Mouse (Mus musculus): Measurements from ENCODE around the gene Zhx3. TPM values are rescaled to one million over a fixed set of nuclear protein-coding genes. Genes with fewer than 3 reads are reported as not detected.
A peak's percentile ranks its signal among the peaks of the same experiment; 100 is the strongest.

Zhx3 gene
- total and polyA plus RNA-seq, 2 experiments = 12.3 to 33.5 TPM

DNA sequence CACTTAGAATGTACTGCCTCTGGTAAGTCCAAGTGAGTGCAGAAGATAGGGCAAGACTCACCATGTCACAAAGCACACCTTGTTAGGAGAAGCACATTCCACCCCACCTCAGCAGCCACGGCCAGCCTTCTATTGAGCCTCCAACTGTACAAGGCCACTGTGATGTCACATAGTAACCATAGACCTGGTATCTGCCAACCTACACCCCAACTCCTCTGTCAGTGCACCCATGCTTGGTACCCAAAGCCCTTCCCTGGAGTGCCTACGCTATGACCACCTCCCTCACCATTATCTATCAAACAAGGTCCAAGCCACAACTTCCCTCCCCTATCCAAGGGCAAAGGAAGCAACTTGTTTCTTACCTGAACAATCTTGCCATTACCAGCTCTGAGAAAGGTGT lies 103.8 kb downstream of the Zhx3 start:
- no peak for DNase-seq (ENCODE audit: extremely low read depth, low read depth, low spot score)
- Histone ChIP-seq H3K27ac (replicated peaks; ENCODE audit: insufficient read depth, low read depth, low read length) (no peak overlapping the region), H3K9ac (ENCODE audit: low read depth, low read length) (no peak overlapping the region), H3K36me3 (ENCODE audit: control insufficient read depth, insufficient read depth, low read length) (peaks cover 17% of the 10 kb centered on the region; the same call in 1 of the 2 replicates), H3K79me2 (ENCODE audit: control insufficient read depth, insufficient read depth, low read length) (no peaks in the 10 kb centered on the region), H3K4me1 (ENCODE audit: control insufficient read depth, insufficient read depth, low read length) (0 out of 2 replicates have a peak, but pooled peaks cover 3% of the 10 kb centered on the region), H3K27me3 (ENCODE audit: control insufficient read depth, insufficient read depth, low read length) (no peaks in the 10 kb centered on the region), H3K4me3 (ENCODE audit: insufficient read depth, low read depth, low read length) (no peak overlapping the region)
- 93% methylated on average over 2 of the region's 2 CpGs for WGBS
- no peak for TF ChIP-seq POLR2A (IDR thresholded peaks at IDR 0.05; ENCODE audit: extremely low read depth, insufficient read depth, low read length)
- no peak for TF ChIP-seq CTCF (IDR thresholded peaks at IDR 0.05; ENCODE audit: low read depth, low read length)

DNA sequence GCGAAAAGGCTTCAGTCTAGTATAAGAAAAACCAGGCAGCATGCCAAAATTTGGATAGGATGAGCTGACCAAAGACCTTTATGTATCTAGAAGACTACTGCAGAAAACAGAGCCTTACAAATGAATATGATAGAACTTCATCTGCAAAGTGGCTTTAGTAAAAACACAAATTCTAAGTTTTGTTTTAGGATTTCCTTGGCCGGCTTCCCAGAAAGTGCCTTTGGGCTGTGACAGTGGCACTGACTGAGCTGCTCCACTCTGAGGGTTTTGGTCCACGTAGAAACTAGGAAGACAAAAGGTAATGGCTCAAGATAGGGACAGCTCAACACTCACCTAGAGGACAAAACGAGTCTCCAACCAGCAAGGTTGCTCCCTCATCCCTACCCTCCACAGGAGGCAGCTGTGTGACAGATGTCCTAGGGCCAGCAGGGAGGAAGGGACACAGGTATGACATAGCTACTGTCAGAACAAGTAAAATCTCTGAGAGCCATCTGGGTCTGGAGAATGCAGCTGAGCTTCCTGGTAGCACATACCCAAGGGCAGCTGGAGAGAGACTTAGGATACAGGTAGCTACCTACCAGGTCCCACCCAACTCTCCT lies 104.6 kb downstream of the Zhx3 start:
- H3K27ac ChIP-seq (replicated peaks; ENCODE audit: insufficient read depth, low read depth, low read length) = no peak overlapping the region
- H3K4me3 ChIP-seq (ENCODE audit: insufficient read depth, low read depth, low read length) = no peak overlapping the region
- WGBS = 74% methylated on average over 4 of the region's 4 CpGs
- peaks cover 17% of the 10 kb centered on the region; the same call in 1 of the 2 replicates for H3K36me3 ChIP-seq (ENCODE audit: control insufficient read depth, insufficient read depth, low read length)
- no peaks in the 10 kb centered on the region for H3K27me3 ChIP-seq (ENCODE audit: control insufficient read depth, insufficient read depth, low read length)
- no peak overlapping the region for H3K9ac ChIP-seq (ENCODE audit: low read depth, low read length)
- DNase-seq (ENCODE audit: extremely low read depth, low read depth, low spot score) = no peak
- TF ChIP-seq POLR2A (IDR thresholded peaks at IDR 0.05; ENCODE audit: extremely low read depth, insufficient read depth, low read length) (no peak), CTCF (IDR thresholded peaks at IDR 0.05; ENCODE audit: low read depth, low read length) (no peak)
- H3K4me1 ChIP-seq (ENCODE audit: control insufficient read depth, insufficient read depth, low read length) = 0 out of 2 replicates have a peak, but pooled peaks cover 3% of the 10 kb centered on the region
- H3K79me2 ChIP-seq (ENCODE audit: control insufficient read depth, insufficient read depth, low read length) = no peaks in the 10 kb centered on the region

DNA sequence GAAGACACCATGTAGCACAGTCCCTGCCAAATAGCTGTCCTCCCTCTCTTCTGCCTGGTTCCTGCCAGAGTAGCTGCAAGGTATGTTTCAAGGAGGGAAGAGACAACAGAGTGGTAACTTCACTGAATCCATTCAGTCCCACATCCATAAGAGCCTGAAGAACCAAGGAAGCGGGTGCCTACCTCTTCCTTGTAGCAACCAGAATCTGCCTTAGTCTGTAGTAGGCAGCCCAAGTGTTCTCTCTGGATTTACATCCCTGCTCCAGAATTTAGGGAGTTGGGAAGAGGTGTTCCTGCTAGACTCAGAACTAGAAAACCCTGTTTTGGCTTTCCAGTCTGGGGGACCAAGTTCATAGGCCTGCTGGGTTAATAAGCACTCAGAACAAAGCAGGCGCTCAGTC lies 105.6 kb downstream of the Zhx3 start:
- no peaks in the 10 kb centered on the region for H3K79me2 ChIP-seq (ENCODE audit: control insufficient read depth, insufficient read depth, low read length)
- TF ChIP-seq POLR2A (IDR thresholded peaks at IDR 0.05; ENCODE audit: extremely low read depth, insufficient read depth, low read length) (no peak), CTCF (IDR thresholded peaks at IDR 0.05; ENCODE audit: low read depth, low read length) (no peak)
- H3K4me1 ChIP-seq (ENCODE audit: control insufficient read depth, insufficient read depth, low read length) = 0 out of 2 replicates have a peak, but pooled peaks cover 3% of the 10 kb centered on the region
- WGBS = 99% methylated on average over 2 of the region's 2 CpGs
- no peak overlapping the region for H3K4me3 ChIP-seq (ENCODE audit: insufficient read depth, low read depth, low read length)
- no peak overlapping the region for H3K9ac ChIP-seq (ENCODE audit: low read depth, low read length)
- H3K27ac ChIP-seq (replicated peaks; ENCODE audit: insufficient read depth, low read depth, low read length) = no peak overlapping the region
- peaks cover 14% of the 10 kb centered on the region; the same call in 1 of the 2 replicates for H3K36me3 ChIP-seq (ENCODE audit: control insufficient read depth, insufficient read depth, low read length)
- no peaks in the 10 kb centered on the region for H3K27me3 ChIP-seq (ENCODE audit: control insufficient read depth, insufficient read depth, low read length)
- DNase-seq (ENCODE audit: extremely low read depth, low read depth, low spot score) = no peak

DNA sequence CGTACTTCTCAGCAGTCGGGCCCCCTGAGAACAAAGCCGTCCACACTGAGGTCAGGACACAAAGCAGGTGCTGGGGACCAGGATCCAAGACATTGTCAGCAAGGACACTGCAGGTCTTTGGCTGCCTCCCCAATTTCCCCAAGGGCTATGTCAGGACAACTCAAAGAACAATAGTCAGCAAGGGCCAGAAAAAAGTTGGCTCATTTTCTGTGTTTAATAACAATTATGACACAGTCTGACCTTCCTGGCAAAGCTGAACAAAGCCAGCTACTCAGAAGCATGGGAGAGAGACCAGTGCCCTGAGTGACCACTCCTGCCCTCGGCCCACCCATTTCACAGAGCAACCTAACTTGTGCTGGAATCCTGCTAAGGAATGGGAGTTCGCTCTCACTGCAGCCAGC lies 106.4 kb downstream of the Zhx3 start:
- H3K79me2 ChIP-seq (ENCODE audit: control insufficient read depth, insufficient read depth, low read length) = no peaks in the 10 kb centered on the region
- peak; percentile 43 for DNase-seq (ENCODE audit: extremely low read depth, low read depth, low spot score)
- H3K4me3 ChIP-seq (ENCODE audit: insufficient read depth, low read depth, low read length) = no peak overlapping the region
- peak overlapping the region; percentile 10; the same call in 1 of the 2 replicates for H3K27ac ChIP-seq (replicated peaks; ENCODE audit: insufficient read depth, low read depth, low read length)
- H3K9ac ChIP-seq (ENCODE audit: low read depth, low read length) = no peak overlapping the region
- WGBS = 67% methylated on average over 5 of the region's 5 CpGs
- TF ChIP-seq CTCF (IDR thresholded peaks at IDR 0.05; ENCODE audit: low read depth, low read length) = no peak
- TF ChIP-seq POLR2A (IDR thresholded peaks at IDR 0.05; ENCODE audit: extremely low read depth, insufficient read depth, low read length) = no peak
- H3K27me3 ChIP-seq (ENCODE audit: control insufficient read depth, insufficient read depth, low read length) = no peaks in the 10 kb centered on the region
- peaks cover 20% of the 10 kb centered on the region for H3K36me3 ChIP-seq (ENCODE audit: control insufficient read depth, insufficient read depth, low read length)
- H3K4me1 ChIP-seq (ENCODE audit: control insufficient read depth, insufficient read depth, low read length) = 0 out of 2 replicates have a peak, but pooled peaks cover 3% of the 10 kb centered on the region

DNA sequence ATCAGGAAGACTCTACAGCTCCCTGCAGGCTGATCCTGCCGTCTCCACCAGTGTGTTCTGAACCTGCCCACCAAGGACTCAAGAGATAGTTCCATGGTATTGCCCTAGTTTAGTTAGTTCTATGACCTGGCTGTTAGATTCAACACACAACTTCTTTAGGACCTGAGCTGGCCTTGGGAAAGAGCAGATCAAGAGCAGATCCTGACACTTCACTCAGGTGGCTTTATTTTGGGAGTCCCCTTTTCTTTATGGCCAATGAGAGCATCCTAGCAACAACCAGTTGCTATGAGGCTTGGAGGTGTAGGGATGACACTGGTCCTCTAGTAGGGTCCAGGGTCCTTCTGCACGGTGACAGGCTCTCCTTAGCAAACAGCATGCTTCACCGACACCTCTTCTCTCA lies 107.7 kb downstream of the Zhx3 start:
- no peak overlapping the region for H3K27ac ChIP-seq (replicated peaks; ENCODE audit: insufficient read depth, low read depth, low read length)
- no peak overlapping the region for H3K9ac ChIP-seq (ENCODE audit: low read depth, low read length)
- peaks cover 3% of the 10 kb centered on the region; the same call in 1 of the 2 replicates for H3K4me1 ChIP-seq (ENCODE audit: control insufficient read depth, insufficient read depth, low read length)
- H3K27me3 ChIP-seq (ENCODE audit: control insufficient read depth, insufficient read depth, low read length) = no peaks in the 10 kb centered on the region
- TF ChIP-seq CTCF (IDR thresholded peaks at IDR 0.05; ENCODE audit: low read depth, low read length) (no peak), POLR2A (IDR thresholded peaks at IDR 0.05; ENCODE audit: extremely low read depth, insufficient read depth, low read length) (no peak)
- H3K4me3 ChIP-seq (ENCODE audit: insufficient read depth, low read depth, low read length) = no peak overlapping the region
- DNase-seq (ENCODE audit: extremely low read depth, low read depth, low spot score) = no peak
- 57% methylated on average over 3 of the region's 3 CpGs for WGBS
- H3K36me3 ChIP-seq (ENCODE audit: control insufficient read depth, insufficient read depth, low read length) = peaks cover 15% of the 10 kb centered on the region
- no peaks in the 10 kb centered on the region for H3K79me2 ChIP-seq (ENCODE audit: control insufficient read depth, insufficient read depth, low read length)

DNA sequence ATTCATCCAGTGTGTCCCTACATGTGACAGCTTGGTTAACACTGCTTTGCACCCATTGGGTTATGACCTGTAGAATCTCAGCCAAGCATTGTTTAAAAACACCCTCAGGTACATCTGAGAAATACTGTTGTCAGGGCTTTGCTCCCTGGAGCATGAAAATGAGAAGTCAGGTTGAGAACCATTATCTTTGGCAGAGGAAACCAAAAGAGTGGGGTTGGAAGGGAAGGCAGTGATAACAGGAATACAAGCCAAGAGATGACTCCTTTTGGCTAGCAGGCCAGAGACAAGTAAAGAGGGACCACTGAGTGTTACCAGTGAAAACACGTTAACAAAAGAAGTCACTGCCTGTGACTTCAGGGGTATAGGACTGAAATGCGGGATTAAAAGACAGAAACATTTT lies 108.4 kb downstream of the Zhx3 start:
- DNase-seq (ENCODE audit: extremely low read depth, low read depth, low spot score) = no peak
- H3K4me3 ChIP-seq (ENCODE audit: insufficient read depth, low read depth, low read length) = no peak overlapping the region
- H3K79me2 ChIP-seq (ENCODE audit: control insufficient read depth, insufficient read depth, low read length) = no peaks in the 10 kb centered on the region
- H3K27ac ChIP-seq (replicated peaks; ENCODE audit: insufficient read depth, low read depth, low read length) = no peak overlapping the region
- H3K36me3 ChIP-seq (ENCODE audit: control insufficient read depth, insufficient read depth, low read length) = peaks cover 11% of the 10 kb centered on the region
- TF ChIP-seq POLR2A (IDR thresholded peaks at IDR 0.05; ENCODE audit: extremely low read depth, insufficient read depth, low read length) = no peak
- TF ChIP-seq CTCF (IDR thresholded peaks at IDR 0.05; ENCODE audit: low read depth, low read length) = no peak
- H3K9ac ChIP-seq (ENCODE audit: low read depth, low read length) = no peak overlapping the region
- WGBS = 88% methylated on average over 2 of the region's 2 CpGs
- no peaks in the 10 kb centered on the region for H3K27me3 ChIP-seq (ENCODE audit: control insufficient read depth, insufficient read depth, low read length)
- peaks cover 3% of the 10 kb centered on the region; the same call in 1 of the 2 replicates for H3K4me1 ChIP-seq (ENCODE audit: control insufficient read depth, insufficient read depth, low read length)

Data from liver, adult 2 months (tissue).